Comparison of ENCODE assay signal across 21 mouse cellular contexts in the genomic region with DNA sequence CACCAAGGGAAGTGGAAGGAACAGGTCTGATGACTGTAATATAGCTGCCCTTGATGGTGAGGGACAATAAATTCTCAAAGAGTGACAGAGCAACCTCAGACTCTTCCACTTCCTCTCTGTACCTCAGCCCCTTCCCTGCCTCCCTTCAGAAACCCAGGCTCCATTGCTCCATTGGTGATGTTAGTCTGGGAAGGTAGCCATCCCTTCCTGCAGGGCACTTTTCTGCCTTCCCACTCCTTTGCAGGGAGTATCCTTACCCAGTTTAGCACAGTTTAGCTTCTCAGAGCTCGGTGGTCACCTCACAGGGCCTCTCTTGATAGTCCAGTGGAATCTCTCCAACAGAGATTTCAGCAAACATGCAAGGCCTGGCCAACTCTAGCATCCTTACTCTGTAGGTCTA. TPM values are rescaled to one million over a fixed set of nuclear protein-coding genes. Genes with fewer than 3 reads are reported as not detected.
DNase-seq lines count a peak whose midpoint lies in the region; ATAC-seq and TF ChIP-seq lines count a peak whose summit lies in the region.
"Had no signal": no experiment of that assay in that cellular context is flagged by ENCODE, and none has a peak within 500 bp of the region (broad histone marks: within the 10 kb centered on the region; RNA-seq: fewer than 3 reads in every experiment).

No protein-coding gene starts in this region.

- TF ChIP-seq EP300 in liver, embryonic 14.5 days (IDR thresholded peaks at IDR 0.05; ENCODE audit: low read depth), result no peak

- 0 out of 2 replicates have a peak overlapping the region, but pooled peaks have one; percentile 2 for H3K4me3 ChIP-seq in heart, embryonic 11.5 days (ENCODE audit: low read depth, low read length)
- peak overlapping the region; percentile 60 to 77 for H3K4me3 ChIP-seq in liver, embryonic 14.5 days (ENCODE audit: insufficient read depth in 1 of 2, low read depth in 2 of 2, low read length in 2 of 2)
- H3K4me3 ChIP-seq: embryonic facial prominence, embryonic 10.5 days; heart, embryonic 12.5 days; hindbrain, embryonic 12.5 days; kidney, embryonic 15.5 days; neural tube, embryonic 15.5 days had no signal

- no peak overlapping the region for H3K9ac ChIP-seq in heart, embryonic 11.5 days (ENCODE audit: low read depth, low read length)
- peak overlapping the region; percentile 83 for H3K9ac ChIP-seq in liver, embryonic 14.5 days (replicated peaks)
- H3K9ac ChIP-seq: heart, embryonic 12.5 days; hindbrain, embryonic 12.5 days; kidney, embryonic 15.5 days; neural tube, embryonic 15.5 days had no signal

- no peak for TF ChIP-seq CTCF in liver, embryonic 14.5 days (IDR thresholded peaks at IDR 0.05; ENCODE audit: low read depth)

- no peak for ATAC-seq in heart, embryonic 11.5 days (replicated peaks; ENCODE audit: insufficient number of reproducible peaks, low FRiP score, low TSS enrichment)
- ATAC-seq in erythroblast, adult 5-6 weeks (replicated peaks; ENCODE audit: low FRiP score, poor library complexity, severe bottlenecking), result 0 out of 2 replicates have a peak, but pooled peaks have one; percentile 2
- no peak for ATAC-seq in liver, embryonic 14.5 days (ENCODE audit: insufficient read depth)
- no peak for ATAC-seq in megakaryocyte progenitor cell, adult 5-6 weeks (replicated peaks; ENCODE audit: poor library complexity)

- H3K9me3 ChIP-seq in heart, embryonic 11.5 days (replicated peaks; ENCODE audit: control insufficient read depth, low read length), result no peaks in the 10 kb centered on the region
- H3K9me3 ChIP-seq in liver, embryonic 14.5 days (ENCODE audit: control insufficient read depth, low read length), result no peaks in the 10 kb centered on the region
- H3K9me3 ChIP-seq: embryonic facial prominence, embryonic 10.5 days; heart, embryonic 12.5 days; hindbrain, embryonic 12.5 days; kidney, embryonic 15.5 days; neural tube, embryonic 15.5 days had no signal

- H3K36me3 ChIP-seq in heart, embryonic 11.5 days (ENCODE audit: control insufficient read depth, insufficient read depth, low read length), result no peaks in the 10 kb centered on the region
- peaks cover 6% of the 10 kb centered on the region; the same call in 1 of the 2 replicates for H3K36me3 ChIP-seq in liver, embryonic 14.5 days (replicated peaks; ENCODE audit: control insufficient read depth, insufficient read depth, low read depth)
- H3K36me3 ChIP-seq: embryonic facial prominence, embryonic 10.5 days; heart, embryonic 12.5 days; hindbrain, embryonic 12.5 days; kidney, embryonic 15.5 days; neural tube, embryonic 15.5 days had no signal

- H3K4me1 ChIP-seq in heart, embryonic 11.5 days (ENCODE audit: control insufficient read depth, insufficient read depth, low read length), result peaks cover 2% of the 10 kb centered on the region; the same call in 1 of the 2 replicates
- H3K4me1 ChIP-seq in liver, embryonic 14.5 days (replicated peaks; ENCODE audit: control insufficient read depth in 2 of 2, insufficient read depth in 2 of 2, low read length in 1 of 2), result peaks cover 42 to 47% of the 10 kb centered on the region in 2 experiments

- peak overlapping the region; percentile 29; the same call in 1 of the 2 replicates for H3K4me2 ChIP-seq in heart, embryonic 11.5 days
- H3K4me2 ChIP-seq in liver, embryonic 14.5 days (ENCODE audit: low read depth), result peak overlapping the region; percentile 94
- H3K4me2 ChIP-seq: heart, embryonic 12.5 days; hindbrain, embryonic 12.5 days; kidney, embryonic 15.5 days; neural tube, embryonic 15.5 days had no signal

- H3K27ac ChIP-seq in heart, embryonic 11.5 days (ENCODE audit: low read depth, low read length), result no peak overlapping the region
- H3K27ac ChIP-seq in liver, embryonic 14.5 days, result peak overlapping the region; percentile 84
- H3K27ac ChIP-seq: embryonic facial prominence, embryonic 10.5 days; hindbrain, embryonic 12.5 days; kidney, embryonic 15.5 days; neural tube, embryonic 15.5 days had no signal

- peaks cover 35% of the 10 kb centered on the region for H3K27me3 ChIP-seq in heart, embryonic 11.5 days (ENCODE audit: control insufficient read depth, insufficient read depth, low read length)
- H3K27me3 ChIP-seq in liver, embryonic 14.5 days (ENCODE audit: control insufficient read depth, insufficient read depth, low read length), result no peaks in the 10 kb centered on the region

- 35% methylated on average over 1 of the region's 1 CpGs for WGBS in heart, embryonic 11.5 days (ENCODE audit: insufficient replicate concordance)
- WGBS in liver, embryonic 14.5 days (ENCODE audit: insufficient replicate concordance), result 32% methylated on average over 1 of the region's 1 CpGs

- peak; percentile 42 to 51 for DNase-seq in cerebellum, adult 18-20 months
- no peak for DNase-seq in cerebellum, adult 9-11 months
- DNase-seq in heart, adult 11 months, result no peak
- DNase-seq in liver, embryonic 14.5 days (ENCODE audit: low read depth in 3 of 3, low spot score in 3 of 3), result no peak
- no peak for DNase-seq in thymus, postnatal 0 days (ENCODE audit: low spot score)
- DNase-seq: adrenal gland, postnatal 25 days; heart, postnatal 14 days; kidney, adult 11 months; kidney, postnatal 36 days; lung, postnatal 4 days; right cerebral cortex, adult 18-20 months; right cerebral cortex, postnatal 4 days; thymus, postnatal 4 days had no signal

RNA-seq across cellular contexts. Expression of a gene that starts 22.1 kb away (rescaled TPM):
- polyA plus RNA-seq in heart, embryonic 11.5 days (2014; fragmentation: Nextera tagmentation; extraction: Ambion mirVana), result 1.8 and 2.5 TPM in 2 replicates
- 11.0 and 16.3 TPM in 2 replicates for total RNA-seq in erythroblast, adult 5-6 weeks (2015; ENCODE audit: low replicate concordance)
- total RNA-seq in erythroblast, adult 5-6 weeks (2017; ENCODE audit: low replicate concordance), result 14.1 and 16.7 TPM in 2 replicates
- 11.8 and 13.5 TPM in 2 replicates for polyA plus RNA-seq in liver, embryonic 14.5 days (2012; rRNA removed)
- polyA plus RNA-seq in liver, embryonic 14.5 days (2014; fragmentation: Nextera tagmentation; extraction: Ambion mirVana), result 25.3 and 25.9 TPM in 2 replicates
- 5.7 and 8.2 TPM in 2 replicates for total RNA-seq in megakaryocyte progenitor cell, adult 5-6 weeks (2015)
- total RNA-seq in megakaryocyte progenitor cell, adult 5-6 weeks (2017), result 4.6 and 5.0 TPM in 2 replicates
- polyA plus RNA-seq in thymus, postnatal 0 days (2015; fragmentation: Nextera tagmentation; extraction: Ambion mirVana), result 0.24 and 0.35 TPM in 2 replicates

RNA-seq across cellular contexts. Expression of a gene that starts 30.7 kb away (rescaled TPM):
- 38.2 and 42.2 TPM in 2 replicates for polyA plus RNA-seq in heart, embryonic 11.5 days (2014; fragmentation: Nextera tagmentation; extraction: Ambion mirVana)
- total RNA-seq in erythroblast, adult 5-6 weeks (2015; ENCODE audit: low replicate concordance), result 0.84 and 3.1 TPM in 2 replicates
- total RNA-seq in erythroblast, adult 5-6 weeks (2017; ENCODE audit: low replicate concordance), result 1.8 and 3.1 TPM in 2 replicates
- polyA plus RNA-seq in liver, embryonic 14.5 days (2012; rRNA removed), result 6.5 and 10.4 TPM in 2 replicates
- 16.2 and 18.8 TPM in 2 replicates for polyA plus RNA-seq in liver, embryonic 14.5 days (2014; fragmentation: Nextera tagmentation; extraction: Ambion mirVana)
- total RNA-seq in megakaryocyte progenitor cell, adult 5-6 weeks (2015), result 16.0 and 24.2 TPM in 2 replicates
- 12.2 and 16.5 TPM in 2 replicates for total RNA-seq in megakaryocyte progenitor cell, adult 5-6 weeks (2017)
- polyA plus RNA-seq in thymus, postnatal 0 days (2015; fragmentation: Nextera tagmentation; extraction: Ambion mirVana), result 24.3 and 28.1 TPM in 2 replicates

Comparison
In these comparisons a context has a peak if more than half of its experiments do, and no peak if none do; other contexts are left out.
1. DNase-seq: peak in cerebellum, adult 18-20 months (2 of 2); none in cerebellum, adult 9-11 months (single experiment), heart, adult 11 months (single experiment), liver, embryonic 14.5 days (0 of 3) and thymus, postnatal 0 days (single experiment).